Mouse (Mus musculus) ES-E14 (cell line): ENCODE results near the gene Galnt17. TPM values are rescaled to one million over a fixed set of nuclear protein-coding genes. Genes with fewer than 3 reads are reported as not detected.

Source experiments
- DNase-seq: peaks from one replicate; pipeline ENCODE4 v3.0.0-alpha.2; 2013; ENCODE audit warnings: low read depth, low spot score
- H3K27ac ChIP-seq: 2 replicates; pipeline ENCODE4 v1.5.1; 2012; ENCODE audit warnings: low read depth, mild to moderate bottlenecking, low read length, moderate library complexity, mixed read lengths; ENCODE audit not compliant: poor library complexity, insufficient read depth, severe bottlenecking
- H3K36me3 ChIP-seq: 2 replicates; pipeline ENCODE4 v1.6.1; 2012; ENCODE audit warnings: mild to moderate bottlenecking, low read length, moderate library complexity, mixed read lengths; ENCODE audit not compliant: control insufficient read depth, poor library complexity, insufficient read depth, severe bottlenecking
- H3K4me1 ChIP-seq, 2 experiments: fragments of 150-350 bp in 1 of 2; sonication (generic) in 1 of 2; 2 replicates each; pipeline ENCODE4 v1.6.1; 2012; ENCODE audit warnings: low read length in 2 of 2, mild to moderate bottlenecking in 1 of 2, mixed read lengths in 1 of 2; ENCODE audit not compliant: control insufficient read depth in 2 of 2, insufficient read depth in 2 of 2, poor library complexity in 1 of 2
- H3K4me3 ChIP-seq, 2 experiments: fragments of 150-350 bp in 1 of 2; sonication (generic) in 1 of 2; 2 replicates each; pipeline ENCODE4 v1.5.1; 2012; ENCODE audit warnings: low read length in 2 of 2, low read depth in 1 of 2, mild to moderate bottlenecking in 1 of 2, mixed read lengths in 1 of 2; ENCODE audit not compliant: insufficient read depth in 1 of 2, poor library complexity in 1 of 2, severe bottlenecking in 1 of 2
- H3K9ac ChIP-seq: 2 replicates; pipeline ENCODE4 v1.6.1; 2012; ENCODE audit warnings: low read depth, mild to moderate bottlenecking, low read length, mixed read lengths; ENCODE audit not compliant: poor library complexity, insufficient read depth, severe bottlenecking
- H3K9me3 ChIP-seq: fragments of 150-350 bp; sonication (generic); 2 replicates; pipeline ENCODE4 v1.6.1; 2012; ENCODE audit warnings: low read depth, mild to moderate bottlenecking, low read length; ENCODE audit not compliant: control insufficient read depth, insufficient read depth
- CHD2 ChIP-seq: IDR thresholded peaks from 2 replicates; pipeline ENCODE4 v1.6.1; 2014; ENCODE audit warnings: mild to moderate bottlenecking, low read depth, low read length, inconsistent platforms
- HCFC1 ChIP-seq: IDR thresholded peaks from 2 replicates; pipeline ENCODE4 v1.6.1; 2012; ENCODE audit warnings: low read length, inconsistent platforms, borderline replicate concordance; ENCODE audit not compliant: insufficient read depth
- MAFK ChIP-seq: IDR thresholded peaks from 2 replicates; pipeline ENCODE4 v1.6.1; 2014; ENCODE audit warnings: mild to moderate bottlenecking, low read depth, low read length, inconsistent platforms; ENCODE audit not compliant: insufficient read depth
- ZC3H11A ChIP-seq: IDR thresholded peaks from 2 replicates; pipeline ENCODE4 v1.6.1; 2012; ENCODE audit warnings: low read depth, mild to moderate bottlenecking, inconsistent platforms, low read length, borderline replicate concordance
- ZNF384 ChIP-seq: IDR thresholded peaks from 2 replicates; pipeline ENCODE4 v1.6.1; 2012; ENCODE audit warnings: low read depth, low read length, inconsistent platforms
- in situ Hi-C, 2 experiments: fragments of 600-800 bp; cut with MboI; formaldehyde crosslinking; loops; one replicate each; pipeline ENCODE4 v1.15.1; 2025; ENCODE audit warnings: low sequenced_read_pairs in 2 of 2, inconsistent platforms in 1 of 2; ENCODE audit not compliant: unreplicated experiment in 2 of 2
- total RNA-seq: library from RNA; depleted of rRNA; stranded (reverse); fragments of 300-350 nt; gene quantifications from 2 replicates; pipeline ENCODE4 v1.2.3, GENCODE M21; 2012

Gene Galnt17
- total RNA-seq, 1 experiment, result 2.2 TPM

GRCm38 (mm10) chr5:131007871-131008505 lies 300.3 kb downstream of the Galnt17 start:
- DNase-seq, result peak; percentile 70
- H3K4me1 ChIP-seq, result no peaks in the 10 kb centered on the region; a peak in 2 of 4 replicates
- no peaks in the 10 kb centered on the region for H3K9me3 ChIP-seq
- TF ChIP-seq CHD2 (no peak), MAFK (no peak), HCFC1 (no peak), ZNF384 (no peak), ZC3H11A (no peak)
- in situ Hi-C loops, result no loop called here
- H3K27ac ChIP-seq, result no peak overlapping the region
- H3K9ac ChIP-seq, result no peak overlapping the region; the same call in 1 of the 2 replicates
- H3K4me3 ChIP-seq, result no peak overlapping the region
- H3K36me3 ChIP-seq, result no peaks in the 10 kb centered on the region

GRCm38 (mm10) chr5:131007198-131007597 lies 301.1 kb downstream of the Galnt17 start:
- in situ Hi-C loops, result no loop called here
- DNase-seq, result no peak
- Histone ChIP-seq H3K9ac (no peak overlapping the region), H3K27ac (no peak overlapping the region), H3K4me3 (no peak overlapping the region), H3K36me3 (no peaks in the 10 kb centered on the region), H3K9me3 (no peaks in the 10 kb centered on the region), H3K4me1 (no peaks in the 10 kb centered on the region; a peak in 1 of 4 replicates)
- TF ChIP-seq HCFC1, result no peak
- no peak for TF ChIP-seq ZC3H11A
- no peak for TF ChIP-seq MAFK

GRCm38 (mm10) chr5:131006524-131006923 lies 301.8 kb downstream of the Galnt17 start:
- Histone ChIP-seq H3K4me1 (no peaks in the 10 kb centered on the region; a peak in 1 of 4 replicates), H3K27ac (no peak overlapping the region), H3K4me3 (no peak overlapping the region), H3K9ac (no peak overlapping the region), H3K9me3 (no peaks in the 10 kb centered on the region), H3K36me3 (no peaks in the 10 kb centered on the region)
- TF ChIP-seq MAFK, result no peak
- TF ChIP-seq ZC3H11A, result no peak
- TF ChIP-seq CHD2, result no peak
- TF ChIP-seq ZNF384, result no peak
- no peak for TF ChIP-seq HCFC1
- in situ Hi-C loops, result no loop called here
- no peak for DNase-seq

- no peaks in the 10 kb centered on the region for H3K4me1 ChIP-seq
- no peaks in the 10 kb centered on the region for H3K9me3 ChIP-seq
- H3K36me3 ChIP-seq, result no peaks in the 10 kb centered on the region
- TF ChIP-seq MAFK (no peak), HCFC1 (no peak), ZNF384 (no peak), CHD2 (no peak), ZC3H11A (no peak)
- in situ Hi-C loops, result no loop called here
- H3K4me3 ChIP-seq, result no peak overlapping the region
- no peak overlapping the region for H3K27ac ChIP-seq
- DNase-seq, result no peak
- H3K9ac ChIP-seq, result no peak overlapping the region
These were observed 307.7 kb downstream of the Galnt17 start for GRCm38 (mm10) chr5:131000572-131000971.

- DNase-seq, result no peak
- H3K9me3 ChIP-seq, result no peaks in the 10 kb centered on the region
- H3K36me3 ChIP-seq, result no peaks in the 10 kb centered on the region
- in situ Hi-C loops, result no loop called here
- TF ChIP-seq MAFK (no peak), ZC3H11A (no peak), ZNF384 (no peak), CHD2 (no peak), HCFC1 (no peak)
- no peak overlapping the region for H3K4me3 ChIP-seq
- no peak overlapping the region for H3K27ac ChIP-seq
- no peak overlapping the region for H3K9ac ChIP-seq
- H3K4me1 ChIP-seq, result no peaks in the 10 kb centered on the region
These were observed 329.0 kb downstream of the Galnt17 start for GRCm38 (mm10) chr5:130979321-130979720.
